Mouse (Mus musculus): ENCODE data around the gene Cnot6. TPM values are rescaled to one million over a fixed set of nuclear protein-coding genes. Genes with fewer than 3 reads are reported as not detected.

Gene Cnot6
- polyA plus RNA-seq, 1 experiment from 2014 or later: 101 TPM

Other genes with a start within 250 kb of the Cnot6 start
- not detected in 2 replicates for gene Olfr1386, start 247.7 kb downstream of the Cnot6 start, polyA plus RNA-seq (2016; fragmentation: Nextera tagmentation; extraction: Ambion mirVana)
- not detected in 2 replicates for gene Olfr1385, start 223.7 kb downstream of the Cnot6 start, polyA plus RNA-seq (2016; fragmentation: Nextera tagmentation; extraction: Ambion mirVana)
- gene Olfr1384, start 206.0 kb downstream of the Cnot6 start, polyA plus RNA-seq (2016; fragmentation: Nextera tagmentation; extraction: Ambion mirVana): not detected in 2 replicates
- not detected in 2 replicates for gene Olfr1383, start 193.1 kb downstream of the Cnot6 start, polyA plus RNA-seq (2016; fragmentation: Nextera tagmentation; extraction: Ambion mirVana)
- not detected in 2 replicates for gene Olfr1382, start 184.5 kb downstream of the Cnot6 start, polyA plus RNA-seq (2016; fragmentation: Nextera tagmentation; extraction: Ambion mirVana)
- not detected in 2 replicates for gene Olfr1381, start 169.3 kb downstream of the Cnot6 start, polyA plus RNA-seq (2016; fragmentation: Nextera tagmentation; extraction: Ambion mirVana)
- gene Olfr1380, start 155.8 kb downstream of the Cnot6 start, polyA plus RNA-seq (2016; fragmentation: Nextera tagmentation; extraction: Ambion mirVana): not detected in 2 replicates
- gene Flt4, start 103.5 kb downstream of the Cnot6 start, polyA plus RNA-seq (2016; fragmentation: Nextera tagmentation; extraction: Ambion mirVana): 2.1 and 2.3 TPM in 2 replicates
- gene Scgb3a1, start 49.1 kb downstream of the Cnot6 start, polyA plus RNA-seq (2016; fragmentation: Nextera tagmentation; extraction: Ambion mirVana): not detected in 2 replicates
- 9.5 and 10.5 TPM in 2 replicates for gene Gfpt2, start 81.5 kb upstream of the Cnot6 start, polyA plus RNA-seq (2016; fragmentation: Nextera tagmentation; extraction: Ambion mirVana)
- gene Mapk9, start 134.0 kb upstream of the Cnot6 start, polyA plus RNA-seq (2016; fragmentation: Nextera tagmentation; extraction: Ambion mirVana): 41.8 and 43.2 TPM in 2 replicates
- 1.8 and 2.8 TPM in 2 replicates for gene Rasgef1c, start 189.1 kb upstream of the Cnot6 start, polyA plus RNA-seq (2016; fragmentation: Nextera tagmentation; extraction: Ambion mirVana)